Mouse (Mus musculus) testis, adult 2 months (tissue): ENCODE measurements around the gene Comt.

ENCODE experiments used
- CTCF ChIP-seq: fragments of 200-500 bp; IDR thresholded peaks from 2 replicates; pipeline ENCODE4 v1.5.1; 2012; ENCODE audit warnings: low read depth, mild to moderate bottlenecking, inconsistent platforms, low read length, moderate library complexity; ENCODE audit not compliant: control insufficient read depth, insufficient read depth, insufficient replicate concordance
- POLR2A ChIP-seq: fragments of 200-500 bp; IDR thresholded peaks from 2 replicates; pipeline ENCODE4 v1.6.1; 2012; ENCODE audit warnings: low read depth, mild to moderate bottlenecking, inconsistent platforms, low read length, moderate library complexity; ENCODE audit not compliant: control insufficient read depth

DNA sequence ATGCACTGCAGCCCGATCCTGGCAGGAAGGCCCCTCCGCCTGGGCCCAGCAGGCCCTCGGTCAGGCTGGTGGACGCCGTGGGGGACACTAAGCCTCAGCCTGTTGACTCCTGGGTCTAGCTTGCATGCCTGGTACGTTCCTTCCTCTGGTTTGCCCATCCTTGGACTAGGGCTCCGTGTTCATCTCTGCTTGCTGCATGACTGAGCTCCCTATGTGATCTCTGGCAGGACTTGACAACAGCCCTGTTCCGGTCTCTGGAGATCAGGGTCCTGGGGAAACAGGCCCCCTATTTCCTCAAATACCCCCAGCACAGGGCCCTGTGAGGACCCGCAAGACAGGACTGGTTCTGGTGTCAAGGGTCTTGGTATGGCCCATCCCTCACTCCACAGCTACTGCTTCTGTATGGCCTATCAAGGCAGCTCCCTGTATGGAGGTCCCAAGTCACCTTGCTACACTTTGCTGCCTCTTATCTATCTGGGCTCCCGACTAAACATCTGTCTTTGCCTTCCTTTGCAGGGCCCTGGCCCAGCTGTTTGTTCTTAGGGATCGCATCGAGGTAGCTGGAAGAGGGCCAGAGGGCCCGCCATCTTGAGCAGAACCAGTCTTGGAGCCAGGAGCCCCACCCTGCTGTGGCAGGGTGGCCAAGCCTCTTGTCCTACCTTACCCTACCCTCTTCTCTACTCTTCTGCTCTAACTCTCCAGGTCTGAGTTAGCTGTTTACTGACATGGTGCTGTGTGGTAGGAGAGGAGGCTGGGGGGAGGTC lies 21.4 kb downstream of the Comt start:
- TF ChIP-seq CTCF (no peak), POLR2A (no peak)
